Mouse (Mus musculus) kidney, postnatal 25 days (tissue): ENCODE results near the gene Szt2.

Experiments
- DNase-seq, 2 experiments: peaks; one replicate each; pipeline ENCODE4 v3.0.0; 2021; ENCODE audit warnings: mixed read lengths in 2 of 2

Szt2 gene

GRCm38 (mm10) chr4:118409142-118409900 is at the start of gene Szt2, which contains the start of gene Med8:
Gene Szt2 (minus strand): TSS chr4:118409273.
Gene Med8 (plus strand): TSS chr4:118409337.
- DNase-seq: peak; percentile 95 to 96

- no peak for DNase-seq
Observed at GRCm38 (mm10) chr4:118457345-118457975, 48.4 kb upstream of the Szt2 start, which contains the start of gene Mpl. Gene Mpl (minus strand): TSS chr4:118457513.

GRCm38 (mm10) chr4:118446415-118447153 is 37.5 kb upstream of the Szt2 start:
- no peak for DNase-seq

GRCm38 (mm10) chr4:118445781-118446414 is 36.8 kb upstream of the Szt2 start:
- peak; percentile 71 to 82 for DNase-seq

GRCm38 (mm10) chr4:118445088-118445487 is 36.0 kb upstream of the Szt2 start:
- no peak for DNase-seq

GRCm38 (mm10) chr4:118437829-118438253 is 28.8 kb upstream of the Szt2 start:
- peak in 1 of 2 experiments; percentile 8 for DNase-seq

- peak; percentile 91 to 96 for DNase-seq
Observed at GRCm38 (mm10) chr4:118436820-118437603, 27.9 kb upstream of the Szt2 start, which contains the start of gene Cdc20. Gene Cdc20 (minus strand): TSS chr4:118437352.

GRCm38 (mm10) chr4:118432332-118432731 is 23.3 kb upstream of the Szt2 start:
- peak; percentile 78 to 91 for DNase-seq

- DNase-seq: peak; percentile 65 to 85
Observed at GRCm38 (mm10) chr4:118429215-118429895, 20.3 kb upstream of the Szt2 start.

GRCm38 (mm10) chr4:118428531-118429214 is 19.6 kb upstream of the Szt2 start:
- DNase-seq: peak; percentile 27 to 59

- DNase-seq: peak; percentile 93 to 98
Observed at GRCm38 (mm10) chr4:118427768-118428451, 18.8 kb upstream of the Szt2 start, which contains the start of gene Elovl1. Gene Elovl1 (plus strand): TSS chr4:118428093.

- DNase-seq: no peak
Observed at GRCm38 (mm10) chr4:118427415-118427767, 18.3 kb upstream of the Szt2 start.

- DNase-seq: no peak
Observed at GRCm38 (mm10) chr4:118425374-118425773, 16.3 kb upstream of the Szt2 start.

- no peak for DNase-seq
Observed at GRCm38 (mm10) chr4:118424541-118425160, 15.6 kb upstream of the Szt2 start.

- peak in 1 of 2 experiments; percentile 55 for DNase-seq
Observed at GRCm38 (mm10) chr4:118421384-118421783, 12.3 kb upstream of the Szt2 start.

- DNase-seq: no peak
Observed at GRCm38 (mm10) chr4:118417112-118417797, 8.2 kb upstream of the Szt2 start.

- DNase-seq: no peak
Observed at GRCm38 (mm10) chr4:118416329-118416728, 7.3 kb upstream of the Szt2 start.

GRCm38 (mm10) chr4:118415779-118416178 is 6.7 kb upstream of the Szt2 start:
- no peak for DNase-seq

- DNase-seq: no peak
Observed at GRCm38 (mm10) chr4:118413553-118413952, 4.5 kb upstream of the Szt2 start.
